Mouse (Mus musculus) hindbrain, embryonic 11.5 days (tissue): Measurements from ENCODE around the gene Prkcb. TPM values are rescaled to one million over a fixed set of nuclear protein-coding genes. Genes with fewer than 3 reads are reported as not detected.

Experiments
- ATAC-seq: fragments of 200-750 bp; cut with Nextera tagmentation; 2 replicates; pipeline ENCODE4 v1.8.0; 2017; ENCODE audit warnings: mild to moderate bottlenecking, moderate TSS enrichment, moderate library complexity; ENCODE audit not compliant: low FRiP score
- DNase-seq: peaks from one replicate; pipeline ENCODE4 v3.0.0-alpha.2; 2015; ENCODE audit warnings: low spot score
- H3K27ac ChIP-seq: fragments of 300-500 bp; sonication (generic); 2 replicates; pipeline ENCODE4 v1.5.1; 2014; ENCODE audit warnings: mild to moderate bottlenecking, low read depth, low read length
- H3K27me3 ChIP-seq: fragments of 300-500 bp; sonication (generic); 2 replicates; pipeline ENCODE4 v1.6.1; 2014; ENCODE audit warnings: mild to moderate bottlenecking, low read length, moderate library complexity, mixed read lengths; ENCODE audit not compliant: control insufficient read depth, insufficient read depth
- H3K36me3 ChIP-seq: fragments of 300-500 bp; sonication (generic); 2 replicates; pipeline ENCODE4 v1.6.1; 2014; ENCODE audit warnings: mild to moderate bottlenecking, low read length, moderate library complexity, mixed read lengths; ENCODE audit not compliant: control insufficient read depth, insufficient read depth
- H3K4me1 ChIP-seq: fragments of 300-500 bp; sonication (generic); replicated peaks from 2 replicates; pipeline ENCODE4 v1.6.1; 2014; ENCODE audit warnings: low read length, mixed read lengths; ENCODE audit not compliant: control insufficient read depth, insufficient read depth
- H3K4me2 ChIP-seq: fragments of 300-500 bp; sonication (generic); replicated peaks from 2 replicates; pipeline ENCODE4 v1.6.1; 2014; ENCODE audit warnings: mild to moderate bottlenecking, low read depth, low read length
- H3K4me3 ChIP-seq: fragments of 300-500 bp; sonication (generic); 2 replicates; pipeline ENCODE4 v1.5.1; 2014; ENCODE audit warnings: low read depth, low read length
- H3K9ac ChIP-seq: fragments of 300-500 bp; sonication (generic); 2 replicates; pipeline ENCODE4 v1.6.1; 2014; ENCODE audit warnings: low read depth, low read length
- H3K9me3 ChIP-seq: fragments of 300-500 bp; sonication (generic); 2 replicates; pipeline ENCODE4 v1.6.1; 2016; ENCODE audit warnings: low read length; ENCODE audit not compliant: control insufficient read depth
- WGBS: fragments of 180-500 bp; shearing (Covaris S2); extraction: QIAGEN DNeasy Blood & Tissue Kit; methylation state at CpG from one replicate; pipeline ENCODE4 v1.1.7; 2014; 5-methylcytosine and 5-hydroxymethylcytosine counted together
- polyA plus RNA-seq: library from polyadenylated mRNA; unstranded; fragments of >200 nt; fragmentation: Nextera tagmentation; extraction: Ambion mirVana; gene quantifications from 2 replicates; pipeline ENCODE4 v1.2.1, GENCODE M21; 2014

Prkcb gene
- polyA plus RNA-seq, 1 experiment from 2014 or later, result 22.3 TPM

- Histone ChIP-seq H3K9ac (no peak overlapping the region), H3K4me3 (no peak overlapping the region), H3K36me3 (no peaks in the 10 kb centered on the region), H3K27me3 (no peaks in the 10 kb centered on the region), H3K4me2 (no peak overlapping the region), H3K9me3 (no peaks in the 10 kb centered on the region), H3K27ac (no peak overlapping the region), H3K4me1 (no peaks in the 10 kb centered on the region)
- ATAC-seq, result no peak
- no peak for DNase-seq
- WGBS, result 83% methylated on average over 9 of the region's 9 CpGs
Observed at GRCm38 (mm10) chr7:122492936-122493335, 204.4 kb downstream of the Prkcb start.

- Histone ChIP-seq H3K27me3 (no peaks in the 10 kb centered on the region), H3K4me3 (no peak overlapping the region), H3K36me3 (no peaks in the 10 kb centered on the region), H3K9me3 (no peaks in the 10 kb centered on the region), H3K4me1 (no peaks in the 10 kb centered on the region), H3K4me2 (no peak overlapping the region), H3K27ac (no peak overlapping the region), H3K9ac (no peak overlapping the region)
- peak; percentile 72 for DNase-seq
- peak; percentile 60; the same call in 1 of the 2 replicates for ATAC-seq
- WGBS, result 26% methylated on average over 3 of the region's 3 CpGs
Observed at GRCm38 (mm10) chr7:122494088-122494487, 205.5 kb downstream of the Prkcb start.

GRCm38 (mm10) chr7:122497516-122497915 lies 209.0 kb downstream of the Prkcb start:
- Histone ChIP-seq H3K4me3 (no peak overlapping the region), H3K9me3 (no peaks in the 10 kb centered on the region), H3K27me3 (no peaks in the 10 kb centered on the region), H3K4me2 (no peak overlapping the region), H3K36me3 (no peaks in the 10 kb centered on the region), H3K27ac (no peak overlapping the region), H3K9ac (no peak overlapping the region), H3K4me1 (no peaks in the 10 kb centered on the region)
- ATAC-seq (no peak), DNase-seq (no peak)
- WGBS, result 84% methylated on average over 8 of the region's 8 CpGs

GRCm38 (mm10) chr7:122498461-122498860 lies 209.9 kb downstream of the Prkcb start:
- H3K4me3 ChIP-seq, result no peak overlapping the region
- no peaks in the 10 kb centered on the region for H3K27me3 ChIP-seq
- no peak overlapping the region for H3K27ac ChIP-seq
- H3K36me3 ChIP-seq, result no peaks in the 10 kb centered on the region
- H3K4me2 ChIP-seq, result no peak overlapping the region
- WGBS, result 58% methylated on average over 5 of the region's 5 CpGs
- no peaks in the 10 kb centered on the region for H3K9me3 ChIP-seq
- H3K9ac ChIP-seq, result no peak overlapping the region
- ATAC-seq (no peak), DNase-seq (no peak)
- no peaks in the 10 kb centered on the region for H3K4me1 ChIP-seq

GRCm38 (mm10) chr7:122499743-122500597 lies 211.4 kb downstream of the Prkcb start:
- no peak overlapping the region for H3K27ac ChIP-seq
- no peaks in the 10 kb centered on the region for H3K27me3 ChIP-seq
- H3K9ac ChIP-seq, result no peak overlapping the region
- no peak for ATAC-seq
- no peak overlapping the region for H3K4me3 ChIP-seq
- no peak overlapping the region for H3K4me2 ChIP-seq
- no peaks in the 10 kb centered on the region for H3K9me3 ChIP-seq
- H3K36me3 ChIP-seq, result no peaks in the 10 kb centered on the region
- WGBS, result 85% methylated on average over 9 of the region's 9 CpGs
- no peak for DNase-seq
- H3K4me1 ChIP-seq, result no peaks in the 10 kb centered on the region

GRCm38 (mm10) chr7:122506467-122506866 lies 217.9 kb downstream of the Prkcb start:
- H3K27ac ChIP-seq, result no peak overlapping the region

GRCm38 (mm10) chr7:122509903-122510302 lies 221.4 kb downstream of the Prkcb start:
- Histone ChIP-seq H3K36me3 (no peaks in the 10 kb centered on the region), H3K4me3 (no peak overlapping the region), H3K9me3 (no peaks in the 10 kb centered on the region), H3K27ac (no peak overlapping the region), H3K9ac (no peak overlapping the region), H3K27me3 (no peaks in the 10 kb centered on the region), H3K4me1 (no peaks in the 10 kb centered on the region), H3K4me2 (no peak overlapping the region)
- whole genome bisulfite sequencing, result 59% methylated on average over 7 of the region's 7 CpGs
- no peak for ATAC-seq
- no peak for DNase-seq

More at GRCm38 (mm10) chr7:122506467-122506866, 217.9 kb downstream of the Prkcb start:
- Histone ChIP-seq H3K27me3 (no peaks in the 10 kb centered on the region), H3K9ac (no peak overlapping the region), H3K4me3 (no peak overlapping the region), H3K9me3 (no peaks in the 10 kb centered on the region), H3K36me3 (no peaks in the 10 kb centered on the region), H3K4me2 (no peak overlapping the region), H3K4me1 (no peaks in the 10 kb centered on the region)
- WGBS, result 83% methylated on average over 2 of the region's 2 CpGs
- ATAC-seq, result no peak
- DNase-seq, result no peak

GRCm38 (mm10) chr7:122512430-122512966 lies 223.9 kb downstream of the Prkcb start:
- ATAC-seq (no peak), DNase-seq (no peak)
- Histone ChIP-seq H3K4me2 (no peak overlapping the region), H3K9me3 (no peaks in the 10 kb centered on the region), H3K36me3 (no peaks in the 10 kb centered on the region), H3K27me3 (no peaks in the 10 kb centered on the region), H3K27ac (no peak overlapping the region), H3K4me1 (no peaks in the 10 kb centered on the region), H3K9ac (no peak overlapping the region), H3K4me3 (no peak overlapping the region)
- WGBS, result 92% methylated on average over 13 of the region's 13 CpGs
